Mouse (Mus musculus): Measurements from ENCODE around the gene Ankrd44. TPM values are rescaled to one million over a fixed set of nuclear protein-coding genes. Genes with fewer than 3 reads are reported as not detected.

Ankrd44 gene
- total RNA-seq, 1 experiment: 10.2 TPM

- Histone ChIP-seq H3K4me3 (ENCODE audit: insufficient read depth in 1 of 2, low read depth in 1 of 2, low read length in 2 of 2, poor library complexity in 1 of 2, severe bottlenecking in 1 of 2) (no peak overlapping the region), H3K4me1 (ENCODE audit: control insufficient read depth in 2 of 2, insufficient read depth in 2 of 2, low read length in 2 of 2, poor library complexity in 1 of 2) (no peaks in the 10 kb centered on the region), H3K9ac (ENCODE audit: insufficient read depth, low read depth, low read length, poor library complexity, severe bottlenecking) (no peak overlapping the region), H3K36me3 (ENCODE audit: control insufficient read depth, insufficient read depth, low read length, poor library complexity, severe bottlenecking) (no peaks in the 10 kb centered on the region), H3K27ac (ENCODE audit: insufficient read depth, low read depth, low read length, poor library complexity, severe bottlenecking) (no peak overlapping the region), H3K9me3 (ENCODE audit: control insufficient read depth, insufficient read depth, low read depth, low read length) (no peaks in the 10 kb centered on the region)
- DNase-seq (ENCODE audit: low read depth, low spot score): no peak
- TF ChIP-seq ZNF384 (IDR thresholded peaks at IDR 0.05; ENCODE audit: low read depth, low read length) (no peak), CHD2 (IDR thresholded peaks at IDR 0.05; ENCODE audit: low read depth, low read length) (no peak), HCFC1 (IDR thresholded peaks at IDR 0.05; ENCODE audit: borderline replicate concordance, insufficient read depth, low read length) (no peak), MAFK (IDR thresholded peaks at IDR 0.05; ENCODE audit: insufficient read depth, low read depth, low read length) (no peak), ZC3H11A (IDR thresholded peaks at IDR 0.05; ENCODE audit: borderline replicate concordance, low read depth, low read length) (no peak)
- in situ Hi-C loops (cut with MboI; ENCODE audit: low sequenced_read_pairs in 2 of 2, unreplicated experiment in 2 of 2): no loop called here
Measured at GRCm38 (mm10) chr1:54715061-54715760, 211.0 kb downstream of the Ankrd44 start.

DNA sequence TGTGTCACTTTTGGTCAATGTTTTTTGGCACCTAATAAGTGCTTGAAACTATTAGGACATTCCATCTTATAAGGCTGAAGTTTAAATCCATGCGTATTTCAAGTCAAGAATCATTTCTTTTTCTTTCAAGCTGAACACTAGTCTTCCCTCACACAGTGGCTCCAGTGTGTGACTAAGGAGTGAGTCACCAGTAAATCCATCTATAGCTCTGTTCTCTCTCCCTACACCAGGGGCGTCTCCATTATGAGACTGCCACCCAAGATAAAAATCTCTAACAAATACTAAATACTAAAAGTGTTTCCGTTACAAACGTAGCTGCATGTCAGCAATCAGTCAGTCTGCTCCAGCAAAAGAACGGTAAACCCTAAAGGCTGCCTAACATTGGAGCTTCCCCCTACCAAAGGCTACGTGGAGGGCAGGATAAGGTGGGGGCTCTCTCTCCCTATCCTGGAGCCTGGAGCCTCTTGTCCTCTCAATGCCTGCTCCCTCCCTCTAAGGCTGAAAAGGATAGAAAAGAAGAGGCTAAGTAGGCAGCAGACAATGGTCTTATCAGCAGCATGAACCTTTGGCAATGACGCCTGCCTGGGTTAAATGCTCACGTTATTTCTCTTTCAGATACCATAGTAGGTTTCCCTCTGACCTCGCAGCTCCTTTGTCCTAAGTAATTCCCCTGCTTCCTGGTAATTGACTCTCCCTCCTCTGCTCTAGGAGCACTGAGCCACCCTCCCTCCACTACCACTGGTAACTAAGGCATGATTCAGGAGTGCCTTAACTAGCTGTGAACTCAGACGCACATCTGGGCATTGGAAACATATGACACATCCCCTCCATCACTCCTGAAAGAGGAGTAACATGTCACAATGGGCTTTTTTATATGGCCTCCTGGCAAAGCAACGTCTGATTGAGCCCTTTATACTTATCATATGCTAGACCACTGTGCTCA is 212.7 kb downstream of the Ankrd44 start:
- no peak for DNase-seq (ENCODE audit: low read depth, low spot score)
- no peak overlapping the region for H3K9ac ChIP-seq (ENCODE audit: insufficient read depth, low read depth, low read length, poor library complexity, severe bottlenecking)
- in situ Hi-C loops (cut with MboI; ENCODE audit: low sequenced_read_pairs in 2 of 2, unreplicated experiment in 2 of 2): no loop called here
- H3K4me3 ChIP-seq (ENCODE audit: insufficient read depth in 1 of 2, low read depth in 1 of 2, low read length in 2 of 2, poor library complexity in 1 of 2, severe bottlenecking in 1 of 2): no peak overlapping the region
- H3K9me3 ChIP-seq (ENCODE audit: control insufficient read depth, insufficient read depth, low read depth, low read length): no peaks in the 10 kb centered on the region
- no peaks in the 10 kb centered on the region for H3K4me1 ChIP-seq (ENCODE audit: control insufficient read depth in 2 of 2, insufficient read depth in 2 of 2, low read length in 2 of 2, poor library complexity in 1 of 2)
- H3K36me3 ChIP-seq (ENCODE audit: control insufficient read depth, insufficient read depth, low read length, poor library complexity, severe bottlenecking): no peaks in the 10 kb centered on the region
- TF ChIP-seq CHD2 (IDR thresholded peaks at IDR 0.05; ENCODE audit: low read depth, low read length) (no peak), ZC3H11A (IDR thresholded peaks at IDR 0.05; ENCODE audit: borderline replicate concordance, low read depth, low read length) (no peak), HCFC1 (IDR thresholded peaks at IDR 0.05; ENCODE audit: borderline replicate concordance, insufficient read depth, low read length) (no peak), MAFK (IDR thresholded peaks at IDR 0.05; ENCODE audit: insufficient read depth, low read depth, low read length) (no peak), ZNF384 (IDR thresholded peaks at IDR 0.05; ENCODE audit: low read depth, low read length) (no peak)
- no peak overlapping the region for H3K27ac ChIP-seq (ENCODE audit: insufficient read depth, low read depth, low read length, poor library complexity, severe bottlenecking)

DNA sequence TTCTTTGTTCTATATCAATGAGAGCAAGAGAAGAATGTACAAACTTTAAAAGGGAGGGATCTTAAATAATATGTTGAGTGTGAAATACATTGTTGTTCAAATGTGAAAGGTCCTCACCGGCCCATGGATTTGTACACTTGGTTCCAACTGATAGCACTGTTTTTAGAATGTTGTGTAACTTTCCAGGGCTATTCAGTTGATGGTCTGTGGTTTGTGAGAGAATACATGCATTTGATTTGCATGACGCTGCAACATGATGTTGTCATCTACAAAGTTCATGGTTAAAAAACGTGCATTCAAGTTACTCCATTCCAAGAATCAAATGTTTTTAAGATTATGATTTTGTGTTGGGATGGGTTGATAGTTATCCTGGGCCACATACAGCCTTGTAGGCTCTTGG is 214.6 kb downstream of the Ankrd44 start:
- Histone ChIP-seq H3K27ac (ENCODE audit: insufficient read depth, low read depth, low read length, poor library complexity, severe bottlenecking) (no peak overlapping the region), H3K4me3 (ENCODE audit: insufficient read depth in 1 of 2, low read depth in 1 of 2, low read length in 2 of 2, poor library complexity in 1 of 2, severe bottlenecking in 1 of 2) (no peak overlapping the region)

DNA sequence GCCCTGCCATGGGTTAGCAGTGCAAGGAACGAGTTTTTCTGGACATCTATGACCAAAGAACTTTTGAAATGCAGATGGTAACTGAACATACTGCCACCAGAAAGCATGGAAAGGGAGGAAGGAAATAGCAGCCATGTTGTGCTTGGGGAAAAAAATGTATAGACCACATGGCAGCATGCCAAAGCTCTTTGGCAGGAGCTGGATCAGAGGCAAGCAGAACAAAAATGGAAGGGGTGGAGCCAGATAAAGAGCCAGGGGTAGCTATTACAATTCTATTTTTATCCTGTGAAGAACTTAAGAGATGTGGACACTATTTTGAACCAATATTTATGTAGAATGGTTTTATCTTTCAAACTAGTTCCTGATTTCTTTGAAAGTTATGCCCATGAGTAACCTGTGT is 215.6 kb downstream of the Ankrd44 start:
- in situ Hi-C loops (cut with MboI; ENCODE audit: low sequenced_read_pairs in 2 of 2, unreplicated experiment in 2 of 2): no loop called here
- no peak overlapping the region for H3K27ac ChIP-seq (ENCODE audit: insufficient read depth, low read depth, low read length, poor library complexity, severe bottlenecking)
- DNase-seq (ENCODE audit: low read depth, low spot score): no peak

More for the DNA sequence above, 214.6 kb downstream of the Ankrd44 start:
- Histone ChIP-seq H3K36me3 (ENCODE audit: control insufficient read depth, insufficient read depth, low read length, poor library complexity, severe bottlenecking) (no peaks in the 10 kb centered on the region), H3K9ac (ENCODE audit: insufficient read depth, low read depth, low read length, poor library complexity, severe bottlenecking) (no peak overlapping the region), H3K9me3 (ENCODE audit: control insufficient read depth, insufficient read depth, low read depth, low read length) (no peaks in the 10 kb centered on the region), H3K4me1 (ENCODE audit: control insufficient read depth in 2 of 2, insufficient read depth in 2 of 2, low read length in 2 of 2, poor library complexity in 1 of 2) (no peaks in the 10 kb centered on the region)
- in situ Hi-C loops (cut with MboI; ENCODE audit: low sequenced_read_pairs in 2 of 2, unreplicated experiment in 2 of 2): no loop called here
- TF ChIP-seq ZNF384 (IDR thresholded peaks at IDR 0.05; ENCODE audit: low read depth, low read length): no peak
- no peak for DNase-seq (ENCODE audit: low read depth, low spot score)

More for the DNA sequence above, 215.6 kb downstream of the Ankrd44 start:
- H3K9ac ChIP-seq (ENCODE audit: insufficient read depth, low read depth, low read length, poor library complexity, severe bottlenecking): no peak overlapping the region
- H3K4me1 ChIP-seq (ENCODE audit: control insufficient read depth in 2 of 2, insufficient read depth in 2 of 2, low read length in 2 of 2, poor library complexity in 1 of 2): no peaks in the 10 kb centered on the region
- no peak overlapping the region for H3K4me3 ChIP-seq (ENCODE audit: insufficient read depth in 1 of 2, low read depth in 1 of 2, low read length in 2 of 2, poor library complexity in 1 of 2, severe bottlenecking in 1 of 2)
- no peaks in the 10 kb centered on the region for H3K36me3 ChIP-seq (ENCODE audit: control insufficient read depth, insufficient read depth, low read length, poor library complexity, severe bottlenecking)
- TF ChIP-seq HCFC1 (IDR thresholded peaks at IDR 0.05; ENCODE audit: borderline replicate concordance, insufficient read depth, low read length) (no peak), ZC3H11A (IDR thresholded peaks at IDR 0.05; ENCODE audit: borderline replicate concordance, low read depth, low read length) (no peak), ZNF384 (IDR thresholded peaks at IDR 0.05; ENCODE audit: low read depth, low read length) (no peak), CHD2 (IDR thresholded peaks at IDR 0.05; ENCODE audit: low read depth, low read length) (no peak), MAFK (IDR thresholded peaks at IDR 0.05; ENCODE audit: insufficient read depth, low read depth, low read length) (no peak)
- H3K9me3 ChIP-seq (ENCODE audit: control insufficient read depth, insufficient read depth, low read depth, low read length): no peaks in the 10 kb centered on the region

Measured in ES-E14 (cell line).